Mouse (Mus musculus): ENCODE data around the gene Vmn1r234. TPM values are rescaled to one million over a fixed set of nuclear protein-coding genes. Genes with fewer than 3 reads are reported as not detected.
"Not testable (repeated sequence)": the region's sequence is repeated elsewhere in the genome, so short reads cannot be mapped to it uniquely, and the experiment has no call there.

Gene Vmn1r234
- not detected in 2 replicates for polyA plus RNA-seq (2011; ENCODE audit: insufficient read depth, insufficient read length, low read depth, missing spikeins)

DNA sequence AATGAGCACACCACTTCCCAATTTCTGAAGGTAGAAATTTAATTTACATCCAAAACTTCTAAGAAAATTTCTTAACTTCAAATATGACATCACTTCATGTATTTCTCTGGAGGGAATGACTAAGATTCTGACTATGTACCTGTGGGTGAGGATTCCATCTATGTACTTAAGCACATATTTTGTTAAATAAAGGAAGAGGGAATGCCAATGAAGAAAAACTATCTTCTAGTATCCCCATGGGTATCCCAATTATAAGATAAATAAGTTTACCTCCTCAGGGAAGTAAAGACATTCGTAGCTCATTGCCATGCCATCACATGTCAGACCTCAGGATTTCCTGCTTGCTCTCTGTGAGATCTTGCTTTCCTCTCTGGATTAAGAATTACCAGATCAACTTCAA is at the start of gene Vmn1r234:
Vmn1r234 (plus strand) TSS at position 301 of the 400 bp plus-strand sequence.
- Histone ChIP-seq H3K9ac (ENCODE audit: low read depth, poor library complexity, severe bottlenecking) (no peak within 1 kb of the TSS), H3K27me3 (ENCODE audit: control insufficient read depth, insufficient read depth, low read length, poor library complexity, severe bottlenecking) (no peaks in the 10 kb centered on the region), H3K9me3 (replicated peaks; ENCODE audit: control insufficient read depth, insufficient read depth, low read length, poor library complexity, severe bottlenecking) (peaks cover under 1% of the 10 kb centered on the region; the same call in 1 of the 2 replicates), H3K4me3 (ENCODE audit: low read depth, low read length) (no peak within 1 kb of the TSS), H3K27ac (ENCODE audit: insufficient read depth, low read length) (no peak within 1 kb of the TSS), H3K36me3 (ENCODE audit: control insufficient read depth, insufficient read depth, low read length, poor library complexity, severe bottlenecking) (no peaks in the 10 kb centered on the region), H3K4me1 (ENCODE audit: control insufficient read depth, insufficient read depth, low read length) (no peaks in the 10 kb centered on the region)
- TF ChIP-seq POLR2A (IDR thresholded peaks at IDR 0.05; ENCODE audit: insufficient read depth, low read length): no peak
- no peak for TF ChIP-seq CTCF (IDR thresholded peaks at IDR 0.05; ENCODE audit: low read depth, low read length)
- TF ChIP-seq EP300 (IDR thresholded peaks at IDR 0.05; ENCODE audit: insufficient read depth, low read depth, low read length): no peak

DNA sequence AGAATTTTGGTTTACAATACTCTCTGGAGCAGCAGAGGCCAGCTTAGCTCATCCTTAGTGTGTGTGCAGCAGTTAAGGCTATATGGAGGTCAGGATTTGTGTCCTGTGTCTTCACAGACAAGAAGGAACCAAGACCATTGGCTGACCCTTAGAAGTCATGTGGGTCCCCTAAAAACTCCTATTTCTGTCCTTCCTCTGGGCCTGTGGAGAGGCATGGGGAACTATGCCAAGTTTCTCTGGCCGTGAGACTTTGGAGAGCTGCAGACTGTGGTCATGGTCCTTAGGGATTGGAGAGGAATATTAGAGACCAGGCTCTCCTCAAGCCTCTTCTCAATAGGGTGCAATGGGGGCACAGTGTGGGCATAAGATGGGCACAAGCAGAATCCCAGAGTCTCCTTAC is 14.8 kb upstream of the Vmn1r234 start:
- H3K9me3 ChIP-seq (replicated peaks; ENCODE audit: control insufficient read depth, insufficient read depth, low read length, poor library complexity, severe bottlenecking); H3K36me3 ChIP-seq (ENCODE audit: control insufficient read depth, insufficient read depth, low read length, poor library complexity, severe bottlenecking); H3K27me3 ChIP-seq (ENCODE audit: control insufficient read depth, insufficient read depth, low read length, poor library complexity, severe bottlenecking); H3K4me1 ChIP-seq (ENCODE audit: control insufficient read depth, insufficient read depth, low read length); H3K27ac ChIP-seq (ENCODE audit: insufficient read depth, low read length); H3K9ac ChIP-seq (ENCODE audit: low read depth, poor library complexity, severe bottlenecking); H3K4me3 ChIP-seq (ENCODE audit: low read depth, low read length): not testable (repeated sequence)

DNA sequence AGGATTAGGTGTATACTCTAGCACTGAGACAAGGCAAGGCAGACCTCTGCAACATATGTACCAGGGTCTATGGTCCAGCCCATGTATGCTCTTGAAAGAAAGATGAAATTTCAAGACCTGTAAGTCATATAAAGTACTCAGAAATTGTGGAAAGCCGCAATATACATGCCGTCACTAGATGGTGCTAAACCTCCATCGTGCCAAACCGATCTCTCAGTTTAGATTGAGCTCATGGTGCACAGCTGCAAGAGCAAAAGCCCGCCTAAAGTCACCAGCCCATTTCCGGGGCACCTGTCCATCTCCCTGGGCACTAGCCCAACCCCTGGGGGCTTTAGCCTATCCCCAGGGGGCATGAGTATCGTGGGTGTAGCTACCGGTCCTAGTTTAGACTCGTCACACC is 5.8 kb downstream of the Vmn1r234 start:
- H3K27me3 ChIP-seq (ENCODE audit: control insufficient read depth, insufficient read depth, low read length, poor library complexity, severe bottlenecking): no peaks in the 10 kb centered on the region
- no peak for TF ChIP-seq CTCF (IDR thresholded peaks at IDR 0.05; ENCODE audit: low read depth, low read length)
- no peak for TF ChIP-seq POLR2A (IDR thresholded peaks at IDR 0.05; ENCODE audit: insufficient read depth, low read length)
- TF ChIP-seq EP300 (IDR thresholded peaks at IDR 0.05; ENCODE audit: insufficient read depth, low read depth, low read length): no peak
- no peak overlapping the region for H3K9ac ChIP-seq (ENCODE audit: low read depth, poor library complexity, severe bottlenecking)
- H3K4me1 ChIP-seq (ENCODE audit: control insufficient read depth, insufficient read depth, low read length): no peaks in the 10 kb centered on the region
- peaks cover 4% of the 10 kb centered on the region; the same call in 1 of the 2 replicates for H3K9me3 ChIP-seq (replicated peaks; ENCODE audit: control insufficient read depth, insufficient read depth, low read length, poor library complexity, severe bottlenecking)
- no peak overlapping the region for H3K27ac ChIP-seq (ENCODE audit: insufficient read depth, low read length)
- H3K36me3 ChIP-seq (ENCODE audit: control insufficient read depth, insufficient read depth, low read length, poor library complexity, severe bottlenecking): no peaks in the 10 kb centered on the region
- no peak overlapping the region for H3K4me3 ChIP-seq (ENCODE audit: low read depth, low read length)

DNA sequence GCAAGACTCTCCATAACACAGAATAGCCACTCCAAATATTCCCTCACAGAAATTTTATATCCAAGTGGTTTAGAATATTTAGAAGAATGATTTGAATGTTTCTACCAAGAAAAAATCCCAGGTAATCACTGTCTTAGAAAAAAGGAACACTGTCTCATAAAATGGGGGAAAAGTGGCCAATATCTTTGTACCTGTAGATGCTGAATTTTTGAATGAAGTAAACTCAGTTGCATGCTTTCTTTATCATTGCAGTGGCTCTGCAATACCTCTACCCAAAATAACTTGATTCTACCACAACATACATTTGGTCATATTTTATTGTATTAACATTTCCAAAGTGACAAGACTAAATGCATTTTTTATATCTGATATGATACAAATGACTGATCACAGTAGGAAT is 30.2 kb downstream of the Vmn1r234 start, which contains the start of gene Vmn1r235:
Vmn1r235 (plus strand) TSS at position 301 of the 400 bp plus-strand sequence.
- Histone ChIP-seq H3K4me3 (ENCODE audit: low read depth, low read length) (no peak within 1 kb of the TSS), H3K27ac (ENCODE audit: insufficient read depth, low read length) (no peak within 1 kb of the TSS), H3K36me3 (ENCODE audit: control insufficient read depth, insufficient read depth, low read length, poor library complexity, severe bottlenecking) (no peaks in the 10 kb centered on the region), H3K4me1 (ENCODE audit: control insufficient read depth, insufficient read depth, low read length) (no peaks in the 10 kb centered on the region), H3K9me3 (replicated peaks; ENCODE audit: control insufficient read depth, insufficient read depth, low read length, poor library complexity, severe bottlenecking) (no peaks in the 10 kb centered on the region; the same call in 1 of the 2 replicates), H3K9ac (ENCODE audit: low read depth, poor library complexity, severe bottlenecking) (no peak within 1 kb of the TSS), H3K27me3 (ENCODE audit: control insufficient read depth, insufficient read depth, low read length, poor library complexity, severe bottlenecking) (no peaks in the 10 kb centered on the region)
- no peak for TF ChIP-seq POLR2A (IDR thresholded peaks at IDR 0.05; ENCODE audit: insufficient read depth, low read length)
- no peak for TF ChIP-seq EP300 (IDR thresholded peaks at IDR 0.05; ENCODE audit: insufficient read depth, low read depth, low read length)
- no peak for TF ChIP-seq CTCF (IDR thresholded peaks at IDR 0.05; ENCODE audit: low read depth, low read length)

DNA sequence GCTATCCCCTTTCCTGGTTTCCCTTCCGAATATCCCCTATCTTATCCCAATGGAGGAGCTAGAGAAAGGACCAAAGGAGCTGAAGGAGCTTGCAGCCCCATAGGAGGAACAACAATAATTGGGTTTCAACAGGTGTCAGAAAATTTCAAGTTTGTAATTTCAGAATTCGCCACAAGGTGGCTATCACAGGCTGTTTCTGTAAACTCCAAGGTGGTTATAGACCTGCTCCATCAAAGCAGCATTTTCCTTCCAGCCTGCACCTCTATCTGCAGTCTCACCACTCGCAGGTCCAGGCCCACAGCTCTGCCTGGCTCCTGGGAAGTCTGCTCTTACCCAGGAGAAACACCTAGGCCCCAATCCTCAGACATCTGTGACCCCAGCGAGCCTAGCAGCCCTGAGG is 46.2 kb downstream of the Vmn1r234 start:
- Histone ChIP-seq H3K9ac (ENCODE audit: low read depth, poor library complexity, severe bottlenecking) (no peak overlapping the region), H3K27me3 (ENCODE audit: control insufficient read depth, insufficient read depth, low read length, poor library complexity, severe bottlenecking) (no peaks in the 10 kb centered on the region), H3K4me1 (ENCODE audit: control insufficient read depth, insufficient read depth, low read length) (no peaks in the 10 kb centered on the region), H3K9me3 (replicated peaks; ENCODE audit: control insufficient read depth, insufficient read depth, low read length, poor library complexity, severe bottlenecking) (no peaks in the 10 kb centered on the region), H3K4me3 (ENCODE audit: low read depth, low read length) (no peak overlapping the region), H3K36me3 (ENCODE audit: control insufficient read depth, insufficient read depth, low read length, poor library complexity, severe bottlenecking) (no peaks in the 10 kb centered on the region), H3K27ac (ENCODE audit: insufficient read depth, low read length) (no peak overlapping the region)
- TF ChIP-seq EP300 (IDR thresholded peaks at IDR 0.05; ENCODE audit: insufficient read depth, low read depth, low read length) (no peak), POLR2A (IDR thresholded peaks at IDR 0.05; ENCODE audit: insufficient read depth, low read length) (no peak), CTCF (IDR thresholded peaks at IDR 0.05; ENCODE audit: low read depth, low read length) (no peak)

DNA sequence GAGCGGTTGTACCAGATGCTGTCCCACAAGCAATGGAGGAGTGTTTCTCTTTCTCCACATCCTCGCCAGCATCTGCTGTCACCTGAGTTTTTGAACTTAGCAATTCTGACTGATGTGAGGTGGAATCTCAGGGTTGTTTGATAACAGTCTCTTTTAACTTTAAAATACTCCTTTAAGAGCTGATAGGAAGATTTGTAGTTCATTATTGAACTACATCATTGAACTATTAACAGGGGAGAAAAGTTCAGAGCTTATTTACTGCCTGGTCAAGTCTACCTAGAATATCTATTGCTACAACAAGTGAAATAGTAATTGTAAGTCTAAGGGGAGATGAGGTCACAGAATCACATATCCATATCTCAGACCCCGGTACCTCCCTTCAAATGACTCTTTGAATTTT is 56.8 kb downstream of the Vmn1r234 start, which contains the start of gene Vmn1r236:
Vmn1r236 (plus strand) TSS at position 301 of the 400 bp plus-strand sequence.
- no peaks in the 10 kb centered on the region for H3K36me3 ChIP-seq (ENCODE audit: control insufficient read depth, insufficient read depth, low read length, poor library complexity, severe bottlenecking)
- no peaks in the 10 kb centered on the region for H3K4me1 ChIP-seq (ENCODE audit: control insufficient read depth, insufficient read depth, low read length)
- TF ChIP-seq CTCF (IDR thresholded peaks at IDR 0.05; ENCODE audit: low read depth, low read length): no peak
- no peak for TF ChIP-seq EP300 (IDR thresholded peaks at IDR 0.05; ENCODE audit: insufficient read depth, low read depth, low read length)
- no peak for TF ChIP-seq POLR2A (IDR thresholded peaks at IDR 0.05; ENCODE audit: insufficient read depth, low read length)
- no peaks in the 10 kb centered on the region for H3K9me3 ChIP-seq (replicated peaks; ENCODE audit: control insufficient read depth, insufficient read depth, low read length, poor library complexity, severe bottlenecking)
- H3K9ac ChIP-seq (ENCODE audit: low read depth, poor library complexity, severe bottlenecking): no peak within 1 kb of the TSS
- H3K4me3 ChIP-seq (ENCODE audit: low read depth, low read length): no peak within 1 kb of the TSS
- no peaks in the 10 kb centered on the region; the same call in 1 of the 2 replicates for H3K27me3 ChIP-seq (ENCODE audit: control insufficient read depth, insufficient read depth, low read length, poor library complexity, severe bottlenecking)
- no peak within 1 kb of the TSS for H3K27ac ChIP-seq (ENCODE audit: insufficient read depth, low read length)
